Mouse (Mus musculus): ENCODE data around the gene Atxn7.

- TF ChIP-seq EP300 (IDR thresholded peaks at IDR 0.05; ENCODE audit: low read depth) (no peak), CTCF (IDR thresholded peaks at IDR 0.05; ENCODE audit: low read depth) (no peak)
These were observed 46.0 kb upstream of the Atxn7 start for GRCm38 (mm10) chr14:13915207-13915606.
